Mouse (Mus musculus) liver, embryonic 14.5 days (tissue): Measurements from ENCODE around the gene D7Ertd443e. TPM values are rescaled to one million over a fixed set of nuclear protein-coding genes. Genes with fewer than 3 reads are reported as not detected.

ENCODE experiments used
- ATAC-seq: fragments of 200-750 bp; cut with Nextera tagmentation; 2 replicates; pipeline ENCODE4 v1.8.0; 2017; ENCODE audit warnings: moderate number of reproducible peaks, mild to moderate bottlenecking, moderate library complexity; ENCODE audit not compliant: insufficient read depth
- DNase-seq, 3 experiments: peaks; one replicate each; pipeline ENCODE4 v3.0.0-alpha.2; 2012 to 2013; ENCODE audit warnings: low read depth in 3 of 3, low spot score in 3 of 3
- H3K27ac ChIP-seq: fragments of 300-500 bp; sonication (generic); 2 replicates; pipeline ENCODE4 v1.5.1; 2014; ENCODE audit warnings: moderate library complexity, mild to moderate bottlenecking, control low read depth, inconsistent platforms
- H3K27me3 ChIP-seq: fragments of 300-500 bp; sonication (generic); 2 replicates; pipeline ENCODE4 v1.6.1; 2014; ENCODE audit warnings: mild to moderate bottlenecking, low read length, moderate library complexity; ENCODE audit not compliant: control insufficient read depth, insufficient read depth
- H3K36me3 ChIP-seq: fragments of 300-500 bp; sonication (generic); replicated peaks from 2 replicates; pipeline ENCODE4 v1.6.1; 2014; ENCODE audit warnings: low read depth; ENCODE audit not compliant: control insufficient read depth, insufficient read depth
- H3K4me1 ChIP-seq, 2 experiments: fragments of 200-500 bp in 1 of 2; fragments of 300-500 bp in 1 of 2; sonication (generic) in 1 of 2; replicated peaks; 2 replicates each; pipeline ENCODE4 v1.6.1; 2012 to 2014; ENCODE audit warnings: antibody characterized with exemption in 1 of 2, inconsistent platforms in 1 of 2, low read length in 1 of 2; ENCODE audit not compliant: control insufficient read depth in 2 of 2, insufficient read depth in 2 of 2
- H3K4me2 ChIP-seq: fragments of 300-500 bp; sonication (generic); 2 replicates; pipeline ENCODE4 v1.6.1; 2014; ENCODE audit warnings: low read depth, mild to moderate bottlenecking, control low read depth, moderate library complexity
- H3K4me3 ChIP-seq, 2 experiments: fragments of 200-500 bp in 1 of 2; fragments of 300-500 bp in 1 of 2; sonication (generic) in 1 of 2; 2 replicates each; pipeline ENCODE4 v1.5.1; 2012 to 2014; ENCODE audit warnings: low read depth in 2 of 2, low read length in 2 of 2, mild to moderate bottlenecking in 2 of 2, control low read depth in 1 of 2, inconsistent platforms in 1 of 2, moderate library complexity in 1 of 2; ENCODE audit not compliant: insufficient read depth in 1 of 2
- H3K9ac ChIP-seq: fragments of 300-500 bp; sonication (generic); replicated peaks from 2 replicates; pipeline ENCODE4 v1.6.1; 2014; ENCODE audit warnings: mild to moderate bottlenecking, control low read depth, moderate library complexity
- H3K9me3 ChIP-seq: fragments of 300-500 bp; sonication (generic); 2 replicates; pipeline ENCODE4 v1.6.1; 2016; ENCODE audit warnings: low read length, mixed read lengths; ENCODE audit not compliant: control insufficient read depth
- CTCF ChIP-seq: IDR thresholded peaks from 2 replicates; pipeline ENCODE4 v1.5.1; 2016; ENCODE audit warnings: antibody characterized with exemption, low read depth, control low read depth
- EP300 ChIP-seq: IDR thresholded peaks from 2 replicates; pipeline ENCODE4 v1.6.1; 2016; ENCODE audit warnings: antibody characterized with exemption, low read depth
- WGBS: fragments of 180-500 bp; shearing (Covaris S2); extraction: QIAGEN DNeasy Blood & Tissue Kit; methylation state at CpG from one replicate; pipeline ENCODE4 v1.1.7; 2014; ENCODE audit not compliant: insufficient replicate concordance; 5-methylcytosine and 5-hydroxymethylcytosine counted together
- polyA plus RNA-seq, 2 experiments: library from polyadenylated mRNA; depleted of rRNA in 1 of 2; stranded (reverse) in 1 of 2; unstranded in 1 of 2; fragments of >200 nt; fragmentation: Nextera tagmentation in 1 of 2; extraction: Ambion mirVana in 1 of 2; gene quantifications; 2 replicates each; pipeline versions ENCODE4 v1.2.1 to v1.2.3; 2012 to 2014

The D7Ertd443e gene
- polyA plus RNA-seq, 2 experiments, result 0.02 TPM; not detected in 1

DNA sequence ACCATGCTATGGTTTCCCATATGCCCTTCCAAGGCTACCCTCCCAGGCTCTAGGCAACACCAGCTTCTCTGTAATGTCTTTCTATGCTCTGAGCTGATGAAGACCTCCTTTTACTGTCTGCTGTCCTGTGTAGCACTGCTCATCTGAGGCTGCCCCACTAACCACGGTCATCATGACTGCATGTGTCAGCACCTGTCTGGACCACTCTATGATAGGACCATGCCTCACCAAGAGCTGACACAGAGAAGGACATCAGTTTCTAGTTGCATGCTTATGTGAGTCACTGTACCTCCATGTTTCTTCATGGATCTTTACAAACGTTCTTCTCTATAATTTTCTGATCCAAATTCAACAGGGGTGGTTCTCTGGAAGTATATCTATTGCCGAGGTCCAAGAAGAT is 154.8 kb downstream of the D7Ertd443e start:
- ATAC-seq, result no peak
- no peak overlapping the region for H3K4me2 ChIP-seq
- H3K4me3 ChIP-seq, result no peak overlapping the region
- WGBS, result 50% methylated on average over 3 of the region's 3 CpGs
- H3K27me3 ChIP-seq, result peaks cover 3% of the 10 kb centered on the region; the same call in 1 of the 2 replicates
- no peak overlapping the region for H3K27ac ChIP-seq
- no peaks in the 10 kb centered on the region for H3K9me3 ChIP-seq
- no peak for TF ChIP-seq CTCF
- TF ChIP-seq EP300, result no peak
- H3K9ac ChIP-seq, result no peak overlapping the region
- DNase-seq, result no peak
- H3K4me1 ChIP-seq, result peaks cover 0 to 2% of the 10 kb centered on the region in 2 experiments; a peak in 2 of 4 replicates
- H3K36me3 ChIP-seq, result no peaks in the 10 kb centered on the region

DNA sequence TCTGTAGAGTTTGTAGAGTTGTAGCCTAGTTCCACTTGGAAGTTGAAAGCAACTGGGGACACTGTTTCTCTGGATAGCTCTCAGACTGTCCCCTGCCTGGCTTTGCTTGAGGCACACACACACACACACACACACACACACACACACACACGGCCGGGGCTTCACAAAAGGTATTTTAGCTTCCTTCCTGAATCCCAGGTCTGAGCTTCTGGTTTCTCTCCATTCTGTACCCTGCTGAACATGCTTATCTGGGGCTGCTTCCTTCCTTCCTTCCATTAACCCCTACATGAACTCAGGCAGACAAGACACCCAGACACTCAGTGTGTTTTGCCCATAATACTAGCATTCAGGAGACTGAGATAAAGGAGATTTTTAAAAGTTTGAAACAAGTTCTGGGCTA is 155.6 kb downstream of the D7Ertd443e start:
- DNase-seq (no peak), ATAC-seq (no peak)
- H3K4me1 ChIP-seq, result peaks cover 0 to 2% of the 10 kb centered on the region in 2 experiments; a peak in 2 of 4 replicates
- no peak overlapping the region for H3K9ac ChIP-seq
- H3K4me3 ChIP-seq, result no peak overlapping the region
- no peak overlapping the region for H3K4me2 ChIP-seq
- 19% methylated on average over 2 of the region's 2 CpGs for WGBS
- H3K9me3 ChIP-seq, result no peaks in the 10 kb centered on the region
- H3K36me3 ChIP-seq, result no peaks in the 10 kb centered on the region
- H3K27me3 ChIP-seq, result peaks cover 11% of the 10 kb centered on the region
- no peak overlapping the region for H3K27ac ChIP-seq
- TF ChIP-seq CTCF, result no peak
- no peak for TF ChIP-seq EP300

DNA sequence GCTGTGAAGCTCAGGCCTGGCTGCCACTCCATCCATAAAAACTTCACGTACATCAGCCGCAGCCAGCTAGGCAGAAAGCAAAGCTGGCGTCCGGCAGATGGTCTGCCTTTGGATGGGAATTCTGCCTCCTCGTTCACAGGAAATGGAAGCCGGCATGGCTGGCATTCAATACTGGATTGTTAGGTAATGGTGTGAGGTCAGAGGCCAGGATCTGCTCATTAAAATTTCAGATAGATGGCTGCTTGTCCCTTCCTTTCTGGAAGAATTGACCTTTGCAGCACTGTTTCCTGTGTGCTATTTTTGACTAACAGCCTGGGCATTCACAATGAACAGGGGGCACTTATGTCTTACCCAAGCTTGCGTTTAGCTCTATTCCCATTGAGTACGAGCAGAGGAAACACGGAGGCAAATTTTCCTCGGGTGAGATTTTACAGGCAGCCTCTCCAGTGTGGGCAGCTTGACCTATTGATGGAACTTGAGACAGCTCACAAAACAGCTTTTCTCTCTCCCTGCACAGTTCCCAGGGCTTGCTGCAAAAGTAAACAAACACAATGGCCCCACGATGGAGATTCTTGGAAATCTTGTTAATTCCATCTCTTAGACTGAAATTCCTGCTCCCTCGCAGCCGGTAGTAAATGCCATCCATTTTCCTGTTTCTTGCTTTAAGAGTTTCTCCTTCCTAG is 157.5 kb downstream of the D7Ertd443e start:
- ATAC-seq (no peak), DNase-seq (no peak)
- Histone ChIP-seq H3K27ac (no peak overlapping the region), H3K4me1 (peaks cover 0 to 2% of the 10 kb centered on the region in 2 experiments; a peak in 2 of 4 replicates), H3K4me2 (no peak overlapping the region), H3K9ac (no peak overlapping the region), H3K4me3 (no peak overlapping the region), H3K27me3 (peaks cover 22% of the 10 kb centered on the region), H3K36me3 (no peaks in the 10 kb centered on the region), H3K9me3 (no peaks in the 10 kb centered on the region)
- TF ChIP-seq EP300 (no peak), CTCF (no peak)
- 35% methylated on average over 13 of the region's 13 CpGs for WGBS

DNA sequence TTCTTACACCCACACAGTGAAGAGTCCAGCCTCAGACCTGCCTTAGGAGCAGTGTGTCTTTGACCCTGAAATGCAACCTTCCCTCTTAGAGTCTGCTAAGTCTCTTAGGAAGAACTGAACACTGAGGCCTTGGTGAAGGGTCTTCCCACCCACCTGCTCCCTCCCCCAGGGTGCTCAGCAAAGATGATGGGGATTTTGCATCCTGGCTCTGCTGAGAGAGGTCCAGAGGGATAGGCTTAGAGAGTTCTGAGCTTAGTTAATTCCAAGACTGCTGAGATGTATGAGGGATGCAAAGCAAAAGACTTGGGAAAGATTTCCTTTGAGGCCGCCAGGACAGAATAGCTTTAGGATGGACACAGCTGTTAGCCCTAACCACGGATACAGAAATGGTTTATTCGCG is 158.4 kb downstream of the D7Ertd443e start:
- WGBS, result 61% methylated on average over 4 of the region's 4 CpGs
- ATAC-seq (no peak), DNase-seq (no peak)
- Histone ChIP-seq H3K27ac (no peak overlapping the region), H3K9ac (no peak overlapping the region), H3K4me2 (no peak overlapping the region), H3K27me3 (peaks cover 22% of the 10 kb centered on the region), H3K4me1 (peaks cover 0 to 2% of the 10 kb centered on the region in 2 experiments; a peak in 2 of 4 replicates), H3K4me3 (no peak overlapping the region), H3K9me3 (no peaks in the 10 kb centered on the region), H3K36me3 (no peaks in the 10 kb centered on the region)
- TF ChIP-seq EP300 (no peak), CTCF (no peak)

DNA sequence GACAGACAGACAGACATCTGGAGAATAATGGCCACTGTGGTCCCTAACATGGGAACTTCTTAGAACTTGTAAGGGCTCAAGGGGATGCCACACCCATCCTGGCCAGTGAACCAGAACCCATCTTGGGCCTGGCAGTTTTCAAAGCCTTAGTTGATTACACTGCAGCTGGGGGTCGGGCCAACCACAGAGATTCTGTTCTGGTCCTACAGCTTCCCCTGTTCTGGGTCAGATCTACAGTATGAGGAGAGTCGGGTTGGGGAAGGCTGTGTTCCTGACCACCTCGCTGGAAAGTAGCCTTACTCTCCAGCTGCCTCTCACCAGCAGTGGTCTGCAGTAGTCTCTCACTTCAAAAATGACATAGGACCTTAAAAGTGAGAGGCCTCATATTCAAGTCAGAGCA is 159.2 kb downstream of the D7Ertd443e start:
- no peak overlapping the region for H3K9ac ChIP-seq
- no peaks in the 10 kb centered on the region for H3K36me3 ChIP-seq
- no peak for TF ChIP-seq EP300
- no peak for TF ChIP-seq CTCF
- no peak overlapping the region for H3K4me3 ChIP-seq
- no peak for ATAC-seq
- WGBS, result 45% methylated on average over 3 of the region's 3 CpGs
- no peak for DNase-seq
- H3K4me2 ChIP-seq, result no peak overlapping the region
- H3K27me3 ChIP-seq, result peaks cover 22% of the 10 kb centered on the region
- H3K4me1 ChIP-seq, result peaks cover 0 to 2% of the 10 kb centered on the region in 2 experiments; a peak in 2 of 4 replicates
- no peaks in the 10 kb centered on the region for H3K9me3 ChIP-seq
- H3K27ac ChIP-seq, result no peak overlapping the region
